Mouse (Mus musculus) frontal cortex, adult 2 months (tissue): ENCODE data around the gene Vsig2. TPM values are rescaled to one million over a fixed set of nuclear protein-coding genes. Genes with fewer than 3 reads are reported as not detected.

ENCODE experiments used
- DNase-seq, 2 experiments: peaks; one replicate each; pipeline ENCODE4 v3.0.0; 2022; ENCODE audit warnings: low spot score in 1 of 2; ENCODE audit errors: extremely low spot score in 1 of 2
- polyA plus RNA-seq: library from polyadenylated mRNA; depleted of rRNA; stranded (reverse); fragments of >200 nt; gene quantifications from 2 replicates; pipeline ENCODE4 v1.2.3, GENCODE M21; 2012; rRNA removed

Vsig2 gene
- 6.0 and 6.4 TPM in 2 replicates for polyA plus RNA-seq

GRCm38 (mm10) chr9:37539170-37540025 is at the start of gene Vsig2:
Vsig2 (plus strand) TSS chr9:37539255.
- DNase-seq, result no peak

GRCm38 (mm10) chr9:37489446-37490120 is 49.5 kb upstream of the Vsig2 start:
- peak in 1 of 2 experiments; percentile 27 for DNase-seq

DNA sequence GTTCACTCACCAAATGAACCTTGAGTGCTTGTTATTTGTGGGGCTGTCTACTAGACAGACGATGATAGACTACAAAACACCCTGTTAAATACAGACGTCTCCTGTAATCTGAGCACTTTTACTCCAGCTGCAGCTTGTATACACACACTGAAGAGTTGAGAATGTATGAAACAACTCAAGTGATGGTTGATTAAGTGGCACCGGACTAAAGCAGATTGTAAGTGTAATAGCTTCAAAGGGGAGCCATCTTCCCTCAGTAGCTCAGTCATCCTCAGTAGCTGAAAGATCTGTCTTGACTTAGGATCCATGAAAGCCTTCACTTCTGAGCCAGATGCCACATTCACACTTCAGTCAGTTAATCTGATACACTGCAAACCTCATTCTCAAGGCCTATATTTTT is 43.3 kb upstream of the Vsig2 start:
- no peak for DNase-seq

- DNase-seq, result no peak
Measured at GRCm38 (mm10) chr9:37496325-37496724, 42.7 kb upstream of the Vsig2 start.

DNA sequence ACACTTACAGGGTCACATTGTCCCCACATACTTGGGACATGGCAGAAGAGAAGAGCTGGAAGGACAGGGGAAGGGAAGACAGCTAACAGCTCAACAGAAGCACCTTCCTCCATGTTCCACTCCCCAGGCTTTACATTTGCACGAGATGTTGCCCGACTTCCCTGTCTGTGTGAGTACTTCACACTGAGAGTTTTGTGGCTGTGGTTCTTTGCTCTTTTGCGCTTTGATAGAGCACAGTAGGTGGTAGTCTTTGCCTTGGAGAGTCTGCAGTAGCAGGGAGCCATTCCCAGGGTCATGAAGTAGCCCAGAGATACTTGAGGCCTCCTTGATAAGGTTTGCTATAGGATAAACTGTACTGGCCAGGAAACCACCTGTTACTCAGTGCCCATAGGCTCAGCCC is 38.9 kb upstream of the Vsig2 start:
- DNase-seq, result no peak

- no peak for DNase-seq
Measured at GRCm38 (mm10) chr9:37501170-37501569, 37.9 kb upstream of the Vsig2 start.

- DNase-seq, result no peak
Measured at GRCm38 (mm10) chr9:37504348-37504747, 34.7 kb upstream of the Vsig2 start.

DNA sequence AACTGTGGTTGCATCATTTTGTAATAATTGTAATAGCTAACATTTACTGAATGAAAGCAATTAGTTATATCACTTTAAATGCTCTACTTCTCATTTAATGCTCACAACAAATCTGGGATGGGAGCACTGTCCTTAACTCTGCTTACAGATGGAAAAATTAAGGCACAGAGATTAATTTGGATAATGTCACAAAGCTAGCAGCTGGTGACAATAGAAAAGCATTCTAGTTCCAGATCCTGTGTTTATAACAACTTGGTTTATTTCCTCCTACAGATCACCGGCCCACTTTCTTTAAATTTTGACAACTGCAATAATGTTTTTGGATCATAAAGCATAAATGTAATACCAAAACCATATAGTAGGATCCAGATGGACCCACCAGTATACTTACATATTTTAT is 33.0 kb upstream of the Vsig2 start:
- no peak for DNase-seq

DNA sequence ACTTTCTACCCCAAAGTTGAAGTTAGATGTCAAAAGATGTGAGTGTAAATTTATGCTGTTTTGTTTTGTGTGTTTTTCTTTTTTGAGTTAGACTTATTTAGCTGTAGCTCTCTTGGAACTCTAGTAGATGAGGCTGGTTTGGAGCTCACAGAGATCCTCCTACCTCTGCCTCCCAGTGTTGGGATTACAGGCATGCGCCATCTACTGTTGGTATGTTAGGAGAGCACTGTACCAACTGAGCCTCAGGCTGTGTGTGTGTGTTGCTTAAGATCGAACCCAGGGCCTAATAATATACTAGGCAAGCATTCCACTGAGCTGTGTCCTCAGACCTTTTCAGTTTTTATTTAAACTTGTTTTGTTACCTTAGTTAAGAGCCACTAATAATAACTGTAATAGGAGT is 27.0 kb upstream of the Vsig2 start:
- DNase-seq, result no peak

- no peak for DNase-seq
Measured at GRCm38 (mm10) chr9:37514456-37514855, 24.6 kb upstream of the Vsig2 start.

- no peak for DNase-seq
Measured at GRCm38 (mm10) chr9:37517467-37517866, 21.6 kb upstream of the Vsig2 start.

- peak in 1 of 2 experiments; percentile 54 for DNase-seq
Measured at GRCm38 (mm10) chr9:37518991-37519390, 20.1 kb upstream of the Vsig2 start.

DNA sequence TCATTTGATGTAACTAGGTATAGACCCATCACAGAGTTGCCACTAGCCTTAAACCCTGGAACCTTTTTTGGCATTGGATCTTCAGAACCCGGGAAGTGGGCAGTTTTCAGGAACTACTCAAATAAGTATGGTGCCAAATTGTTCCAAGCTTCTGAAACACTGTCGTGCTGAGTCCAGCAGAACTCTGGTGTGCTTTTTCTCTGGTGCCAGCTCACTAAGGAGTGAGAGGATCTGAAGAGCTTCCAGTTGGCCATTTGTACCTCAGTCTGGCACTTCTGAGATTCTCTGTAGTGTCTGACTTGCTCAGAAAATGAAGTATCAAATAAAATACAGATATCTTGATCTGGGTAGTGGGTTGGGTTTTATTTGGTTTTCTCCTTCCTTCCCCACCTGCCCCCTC is 19.1 kb upstream of the Vsig2 start:
- DNase-seq, result no peak

DNA sequence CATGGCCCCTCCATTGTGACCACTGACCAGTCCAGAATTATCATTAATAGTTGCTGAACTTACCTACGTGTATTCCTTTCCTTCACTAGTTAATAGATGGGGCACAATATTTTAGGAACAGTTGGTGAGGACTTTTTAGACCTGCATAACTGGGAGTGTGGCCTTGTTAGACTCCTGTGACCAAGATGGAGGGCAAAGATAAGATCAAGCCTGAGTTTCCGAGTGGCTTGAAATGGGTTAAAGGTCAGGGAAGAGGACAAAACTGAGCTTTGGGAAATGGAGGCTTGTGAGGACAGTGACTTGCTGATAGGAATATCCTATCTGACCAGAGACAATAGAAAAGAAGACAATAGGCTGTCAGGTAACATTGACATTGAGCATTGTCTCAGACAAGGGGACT is 13.6 kb upstream of the Vsig2 start:
- no peak for DNase-seq

- no peak for DNase-seq
Measured at GRCm38 (mm10) chr9:37526443-37527395, 12.3 kb upstream of the Vsig2 start.

DNA sequence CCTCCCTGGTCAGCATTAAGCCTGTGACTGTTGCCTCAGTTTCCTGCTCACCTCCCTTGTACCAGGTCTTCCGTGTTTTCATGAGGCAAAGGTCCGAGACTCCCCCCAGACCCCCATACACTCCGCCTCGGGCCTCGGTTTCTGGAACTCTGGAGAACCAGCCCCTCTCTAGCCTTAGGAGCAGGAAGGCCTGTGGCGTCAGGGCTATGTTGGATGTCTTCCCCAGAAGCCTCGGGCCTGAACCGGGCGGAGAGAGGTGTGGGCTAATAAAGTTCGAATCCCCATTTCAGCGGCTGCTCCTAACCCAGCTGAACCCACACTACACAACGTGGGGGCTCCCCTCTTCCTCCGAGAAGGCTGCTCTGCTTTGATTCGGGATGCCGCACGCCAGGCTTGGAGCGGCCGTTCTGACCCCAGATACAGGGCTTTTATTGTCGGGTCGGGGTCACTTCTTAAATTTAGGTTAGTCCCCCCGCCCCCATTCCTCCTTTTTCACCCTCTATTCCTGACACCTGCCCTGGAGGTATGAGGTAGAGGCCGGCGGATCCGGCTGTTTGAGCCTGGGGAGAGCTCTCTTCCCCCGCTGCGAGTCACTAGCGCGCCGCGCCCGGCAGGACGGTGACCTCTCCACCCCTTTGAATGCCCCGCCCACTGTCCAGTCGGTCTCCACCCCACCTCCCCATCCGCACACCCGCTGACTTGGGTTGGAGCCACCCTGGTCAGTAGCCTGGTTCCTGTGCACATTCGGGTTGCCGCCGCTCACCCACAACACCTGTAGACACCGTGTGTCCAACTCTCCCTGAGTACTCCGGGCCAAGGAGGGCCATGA is 11.4 kb upstream of the Vsig2 start, which contains the start of gene Esam:
Gene Esam, plus strand, starts transcription at position 683 of the 829 bp plus-strand sequence.
- DNase-seq, result no peak

DNA sequence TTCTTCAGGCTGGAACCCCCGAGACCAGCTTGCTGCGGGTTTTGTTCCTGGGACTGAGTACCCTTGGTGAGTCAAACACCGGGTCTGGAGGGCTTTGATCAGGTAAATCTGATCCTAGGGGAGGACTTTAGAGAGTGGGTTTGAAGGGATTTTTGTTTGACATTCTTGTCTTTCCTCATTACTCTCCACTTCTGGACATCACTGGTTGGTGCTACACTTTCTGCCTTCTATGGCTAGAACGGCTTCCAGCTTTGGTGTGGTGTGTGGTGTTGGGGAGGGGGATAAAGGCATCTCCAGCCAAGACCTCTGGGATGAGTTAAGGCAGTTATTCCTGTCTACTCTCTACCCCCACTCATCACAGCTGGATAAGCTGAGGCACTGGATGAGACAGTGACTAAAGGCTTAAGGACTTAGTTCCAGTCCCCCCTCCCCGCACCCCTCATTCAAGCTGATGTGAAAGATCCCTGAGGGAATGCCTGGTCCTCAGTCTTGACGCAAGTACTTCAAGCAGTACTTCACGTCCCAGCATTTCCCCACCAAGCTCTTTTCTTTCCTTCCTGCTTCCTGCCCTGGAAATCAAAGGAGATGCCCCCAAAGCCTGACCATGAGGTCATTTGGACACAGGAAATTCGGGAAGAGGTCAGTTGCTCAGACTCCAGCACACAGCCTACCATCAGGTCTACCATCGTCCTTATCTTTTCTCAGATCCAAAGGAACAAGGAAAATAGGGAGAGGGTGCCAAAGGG is 10.7 kb upstream of the Vsig2 start:
- DNase-seq, result no peak

DNA sequence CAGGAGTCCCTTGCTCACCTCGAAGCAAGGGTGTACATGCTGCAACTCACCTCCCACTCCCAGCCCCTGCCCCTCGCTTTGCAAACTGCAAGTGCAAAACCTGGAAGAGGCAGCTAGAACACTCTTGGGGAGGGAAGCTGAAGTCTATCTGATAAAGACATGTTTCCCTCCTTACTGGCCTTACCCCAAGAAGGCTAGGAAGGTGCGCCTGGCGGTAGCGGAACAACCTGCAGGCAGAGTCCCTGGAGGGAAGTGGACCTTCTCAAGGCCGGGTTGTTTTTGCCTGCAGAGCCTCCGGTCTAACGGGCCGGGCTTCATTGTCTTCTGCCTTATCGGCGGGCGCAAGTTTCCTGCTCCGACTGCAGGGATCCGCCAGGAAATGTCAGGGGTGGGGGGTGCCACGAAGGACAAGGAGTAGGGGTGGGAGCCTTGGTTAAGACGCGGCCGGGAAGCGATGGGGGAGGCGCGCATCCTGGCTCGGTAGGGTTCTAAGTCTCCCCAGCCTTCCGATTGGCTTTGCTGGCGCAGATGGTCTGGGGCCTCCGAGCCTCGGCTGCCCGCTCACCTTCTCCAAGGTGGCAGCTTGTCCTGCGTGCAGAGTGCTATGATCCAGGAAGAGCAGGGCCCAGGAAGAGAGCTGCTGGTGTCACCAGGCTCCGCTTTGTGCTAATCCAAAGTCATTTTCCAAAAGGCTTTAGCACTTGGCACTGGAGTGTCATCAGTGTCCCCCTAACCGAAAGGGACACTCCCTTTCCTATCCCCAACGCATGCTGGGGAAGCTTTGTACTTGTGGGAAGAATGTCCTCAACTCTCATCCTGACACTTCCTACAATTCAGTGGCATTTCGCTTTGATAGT is 8.8 kb upstream of the Vsig2 start:
- DNase-seq, result no peak
